Mouse (Mus musculus) gastrocnemius, adult 2 months (tissue): ENCODE measurements around the gene Podxl. TPM values are rescaled to one million over a fixed set of nuclear protein-coding genes. Genes with fewer than 3 reads are reported as not detected.

Source experiments
- DNase-seq: peaks from one replicate; pipeline ENCODE4 v3.0.0; 2022
- H3K27ac ChIP-seq: fragments of 200-600 bp; 2 replicates; pipeline ENCODE4 v1.8.1; 2022; ENCODE audit warnings: mild to moderate bottlenecking
- H3K4me3 ChIP-seq: fragments of 200-600 bp; 2 replicates; pipeline ENCODE4 v1.8.1; 2022; ENCODE audit warnings: mild to moderate bottlenecking, moderate library complexity
- CTCF ChIP-seq: fragments of 200-600 bp; IDR thresholded peaks from 2 replicates; pipeline ENCODE4 v1.8.1; 2022; ENCODE audit warnings: antibody characterized with exemption, mild to moderate bottlenecking, moderate library complexity
- intact Hi-C: fragments of 180-260 bp; cut with DNase I; formaldehyde crosslinking; loops from one replicate; pipeline ENCODE4 v1.15.1; 2025
- total RNA-seq, 2 experiments: library from RNA; stranded (reverse); gene quantifications; 2 replicates each; pipeline ENCODE4 v1.2.3; 2021

Podxl gene
- total RNA-seq, 2 experiments from 2014 or later: 22.0 to 31.9 TPM

GRCm38 (mm10) chr6:31502614-31503013 is 61.2 kb downstream of the Podxl start:
- DNase-seq: no peak
- intact Hi-C loops: no loop called here

GRCm38 (mm10) chr6:31500691-31501090 is 63.1 kb downstream of the Podxl start:
- Histone ChIP-seq H3K4me3 (no peak overlapping the region), H3K27ac (no peak overlapping the region)
- no peak for TF ChIP-seq CTCF
- DNase-seq: no peak
- intact Hi-C loops: no loop called here

More at GRCm38 (mm10) chr6:31502614-31503013, 61.2 kb downstream of the Podxl start:
- H3K4me3 ChIP-seq: no peak overlapping the region
- H3K27ac ChIP-seq: peak overlapping the region; percentile 46
- TF ChIP-seq CTCF: no peak

- DNase-seq: no peak
- TF ChIP-seq CTCF: no peak
- Histone ChIP-seq H3K4me3 (no peak overlapping the region), H3K27ac (no peak overlapping the region)
- intact Hi-C loops: no loop called here
Observed at GRCm38 (mm10) chr6:31500260-31500659, 63.5 kb downstream of the Podxl start.

GRCm38 (mm10) chr6:31499836-31500235 is 63.9 kb downstream of the Podxl start:
- no peak for DNase-seq
- intact Hi-C loops: no loop called here
- no peak for TF ChIP-seq CTCF

GRCm38 (mm10) chr6:31496227-31496626 is 67.6 kb downstream of the Podxl start:
- TF ChIP-seq CTCF: no peak
- H3K27ac ChIP-seq: no peak overlapping the region
- DNase-seq: no peak
- intact Hi-C loops: no loop called here
- no peak overlapping the region for H3K4me3 ChIP-seq

More at GRCm38 (mm10) chr6:31499836-31500235, 63.9 kb downstream of the Podxl start:
- Histone ChIP-seq H3K4me3 (no peak overlapping the region), H3K27ac (no peak overlapping the region)

- no peak for DNase-seq
- H3K27ac ChIP-seq: no peak overlapping the region
- intact Hi-C loops: no loop called here
- TF ChIP-seq CTCF: no peak
- no peak overlapping the region for H3K4me3 ChIP-seq
Observed at GRCm38 (mm10) chr6:31495122-31495731, 68.6 kb downstream of the Podxl start.

GRCm38 (mm10) chr6:31489950-31490349 is 73.8 kb downstream of the Podxl start:
- no peak for TF ChIP-seq CTCF
- H3K27ac ChIP-seq: no peak overlapping the region
- no peak for DNase-seq
- no peak overlapping the region for H3K4me3 ChIP-seq
- intact Hi-C loops: no loop called here

- intact Hi-C loops: no loop called here
- no peak for TF ChIP-seq CTCF
- H3K4me3 ChIP-seq: no peak overlapping the region
- H3K27ac ChIP-seq: no peak overlapping the region
- no peak for DNase-seq
Observed at GRCm38 (mm10) chr6:31486601-31487000, 77.2 kb downstream of the Podxl start.

- intact Hi-C loops: no loop called here
- TF ChIP-seq CTCF: no peak
- H3K27ac ChIP-seq: no peak overlapping the region
- DNase-seq: no peak
- H3K4me3 ChIP-seq: no peak overlapping the region
Observed at GRCm38 (mm10) chr6:31480008-31480407, 83.8 kb downstream of the Podxl start.

- DNase-seq: no peak
- peak; percentile 28; the same call in 1 of the 2 replicates for TF ChIP-seq CTCF
- Histone ChIP-seq H3K4me3 (no peak overlapping the region), H3K27ac (no peak overlapping the region)
- intact Hi-C loops: no loop called here
Observed at GRCm38 (mm10) chr6:31478221-31478620, 85.6 kb downstream of the Podxl start.

Other genes starting within 250 kb of the Podxl start
- 100 to 1,000 TPM; 151 to 170 TPM for gene Mkln1, start 165.2 kb downstream of the Podxl start, total RNA-seq